Mouse (Mus musculus): ENCODE data around the gene Naaladl2. TPM values are rescaled to one million over a fixed set of nuclear protein-coding genes. Genes with fewer than 3 reads are reported as not detected.

Gene Naaladl2
- polyA plus RNA-seq, 1 experiment = 1.0 TPM

DNA sequence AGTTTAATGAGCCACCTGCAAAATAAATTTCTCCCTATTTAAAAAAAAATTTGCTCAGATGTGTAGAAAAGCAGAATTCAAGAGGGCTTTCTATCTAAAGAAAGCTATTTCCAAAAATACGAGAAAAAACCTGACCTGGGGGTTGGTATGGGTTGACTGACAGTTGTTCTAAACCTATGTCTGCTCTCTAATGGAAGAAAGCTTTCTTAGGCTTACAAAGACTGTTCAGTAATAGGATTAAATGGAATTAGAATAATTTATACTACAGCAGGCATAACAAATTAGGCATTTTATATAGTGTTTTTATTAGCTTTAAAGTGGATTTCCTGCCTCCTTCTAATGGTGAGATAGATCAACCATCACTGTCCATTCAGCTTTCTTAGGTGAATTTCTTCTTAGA is 1236.4 kb downstream of the Naaladl2 start:
- H3K4me1 ChIP-seq (ENCODE audit: control insufficient read depth, insufficient read depth, low read length) = no peaks in the 10 kb centered on the region
- TF ChIP-seq POLR2A (IDR thresholded peaks at IDR 0.05; ENCODE audit: borderline replicate concordance, control insufficient read depth, low read depth, low read length) = no peak
- TF ChIP-seq CTCF (IDR thresholded peaks at IDR 0.05; ENCODE audit: control insufficient read depth, insufficient read depth, low read length) = no peak
- 67% methylated on average over 1 of the region's 1 CpGs for WGBS
- no peak overlapping the region for H3K27ac ChIP-seq (ENCODE audit: control insufficient read depth, insufficient read depth, low read depth, low read length, poor library complexity)
- H3K4me3 ChIP-seq (replicated peaks; ENCODE audit: control insufficient read depth, low read depth, low read length) = no peak overlapping the region

DNA sequence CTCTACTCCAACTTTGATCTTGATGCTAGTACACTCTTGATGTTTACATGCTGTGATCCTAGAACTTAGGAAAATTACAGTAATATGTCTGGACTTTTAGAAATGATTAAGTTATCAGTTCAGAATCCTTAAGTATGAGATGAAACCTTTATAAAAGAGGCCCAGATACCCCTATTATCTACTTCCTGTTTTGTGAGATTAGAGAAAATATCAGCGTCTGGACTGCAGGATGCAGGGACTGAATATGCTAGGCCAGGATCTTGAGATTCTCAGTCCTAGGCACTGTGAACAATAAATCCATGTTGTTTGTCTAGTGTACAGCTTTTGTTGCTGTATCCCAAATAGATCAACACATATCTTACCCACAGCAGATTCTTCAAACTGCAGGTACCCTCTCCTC is 1278.4 kb downstream of the Naaladl2 start:
- 63% methylated on average over 1 of the region's 1 CpGs for WGBS
- no peak for TF ChIP-seq CTCF (IDR thresholded peaks at IDR 0.05; ENCODE audit: control insufficient read depth, insufficient read depth, low read length)
- no peak for TF ChIP-seq POLR2A (IDR thresholded peaks at IDR 0.05; ENCODE audit: borderline replicate concordance, control insufficient read depth, low read depth, low read length)
- Histone ChIP-seq H3K4me1 (ENCODE audit: control insufficient read depth, insufficient read depth, low read length) (no peaks in the 10 kb centered on the region), H3K4me3 (replicated peaks; ENCODE audit: control insufficient read depth, low read depth, low read length) (no peak overlapping the region), H3K27ac (ENCODE audit: control insufficient read depth, insufficient read depth, low read depth, low read length, poor library complexity) (no peak overlapping the region)

DNA sequence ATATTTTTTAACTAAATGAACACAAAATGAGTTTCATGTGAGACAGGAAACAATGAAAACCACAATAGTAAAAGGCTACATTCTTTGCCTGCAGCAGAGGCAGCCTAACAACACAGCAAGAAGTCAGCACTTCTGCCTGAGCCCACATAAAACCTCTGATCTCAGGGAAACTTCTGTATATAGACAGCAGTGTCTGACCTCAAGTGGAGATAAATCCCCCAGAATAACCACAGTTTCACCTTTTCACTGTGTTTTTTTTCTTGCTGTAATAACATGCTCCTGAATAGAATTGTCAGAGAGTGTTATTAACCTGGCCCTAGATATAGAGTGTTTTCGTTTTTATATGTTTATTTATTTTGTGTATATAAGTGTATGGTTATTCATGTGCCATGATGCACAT is 1286.8 kb downstream of the Naaladl2 start:
- 35% methylated on average over 1 of the region's 1 CpGs for WGBS
- Histone ChIP-seq H3K27ac (ENCODE audit: control insufficient read depth, insufficient read depth, low read depth, low read length, poor library complexity) (no peak overlapping the region), H3K4me3 (replicated peaks; ENCODE audit: control insufficient read depth, low read depth, low read length) (no peak overlapping the region), H3K4me1 (ENCODE audit: control insufficient read depth, insufficient read depth, low read length) (no peaks in the 10 kb centered on the region)
- TF ChIP-seq POLR2A (IDR thresholded peaks at IDR 0.05; ENCODE audit: borderline replicate concordance, control insufficient read depth, low read depth, low read length) = no peak
- TF ChIP-seq CTCF (IDR thresholded peaks at IDR 0.05; ENCODE audit: control insufficient read depth, insufficient read depth, low read length) = no peak

DNA sequence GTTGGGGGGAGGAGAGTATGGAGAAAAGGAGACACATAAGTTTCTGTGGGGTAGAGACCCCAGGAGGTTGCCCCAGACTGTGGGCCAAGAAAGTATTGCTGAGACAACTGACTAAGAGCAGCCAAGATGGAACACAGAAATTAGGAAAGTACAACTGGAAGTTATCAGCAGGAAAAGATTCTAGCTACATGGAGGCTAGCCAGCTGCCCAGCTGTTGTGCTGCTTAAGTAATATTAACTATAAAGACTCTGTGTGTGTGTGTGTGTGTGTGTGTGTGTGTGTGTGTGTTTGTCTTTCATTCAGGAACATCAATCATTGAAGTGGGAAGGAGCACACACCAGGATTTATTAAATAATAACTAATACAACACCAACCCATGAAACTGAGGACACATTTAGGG is 1326.5 kb downstream of the Naaladl2 start:
- Histone ChIP-seq H3K4me1 (ENCODE audit: control insufficient read depth, insufficient read depth, low read length) (no peaks in the 10 kb centered on the region), H3K4me3 (replicated peaks; ENCODE audit: control insufficient read depth, low read depth, low read length) (no peak overlapping the region), H3K27ac (ENCODE audit: control insufficient read depth, insufficient read depth, low read depth, low read length, poor library complexity) (no peak overlapping the region)
- no peak for TF ChIP-seq CTCF (IDR thresholded peaks at IDR 0.05; ENCODE audit: control insufficient read depth, insufficient read depth, low read length)
- TF ChIP-seq POLR2A (IDR thresholded peaks at IDR 0.05; ENCODE audit: borderline replicate concordance, control insufficient read depth, low read depth, low read length) = no peak

DNA sequence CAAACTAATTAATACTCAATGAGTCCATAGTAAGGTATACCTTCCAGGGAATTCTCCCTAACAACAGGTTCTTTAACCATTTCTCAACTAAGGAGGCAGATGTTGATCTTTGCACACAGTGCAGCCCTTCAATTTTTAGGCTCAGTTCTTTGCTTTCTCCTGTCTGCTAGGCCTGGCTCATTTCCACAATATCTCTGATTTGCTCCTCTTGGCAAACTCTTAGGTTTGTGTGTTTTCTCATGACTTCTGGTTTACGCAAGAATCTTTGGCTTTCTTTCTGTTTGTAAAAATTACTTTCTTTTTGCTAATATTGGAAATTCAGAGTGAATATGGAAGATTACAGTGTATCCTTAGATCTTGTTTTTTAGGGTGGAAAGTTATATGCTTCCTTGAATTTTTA is 1385.3 kb downstream of the Naaladl2 start:
- WGBS = 87% methylated on average over 1 of the region's 1 CpGs
- no peaks in the 10 kb centered on the region for H3K4me1 ChIP-seq (ENCODE audit: control insufficient read depth, insufficient read depth, low read length)
- H3K27ac ChIP-seq (ENCODE audit: control insufficient read depth, insufficient read depth, low read depth, low read length, poor library complexity) = no peak overlapping the region
- H3K4me3 ChIP-seq (replicated peaks; ENCODE audit: control insufficient read depth, low read depth, low read length) = no peak overlapping the region
- no peak for TF ChIP-seq CTCF (IDR thresholded peaks at IDR 0.05; ENCODE audit: control insufficient read depth, insufficient read depth, low read length)
- no peak for TF ChIP-seq POLR2A (IDR thresholded peaks at IDR 0.05; ENCODE audit: borderline replicate concordance, control insufficient read depth, low read depth, low read length)
